Mouse (Mus musculus): ENCODE results near the gene Npr3. TPM values are rescaled to one million over a fixed set of nuclear protein-coding genes. Genes with fewer than 3 reads are reported as not detected.
"Not testable (repeated sequence)": the region's sequence is repeated elsewhere in the genome, so short reads cannot be mapped to it uniquely, and the experiment has no call there.

Npr3 gene
- total RNA-seq, 1 experiment from 2014 or later = not detected

DNA sequence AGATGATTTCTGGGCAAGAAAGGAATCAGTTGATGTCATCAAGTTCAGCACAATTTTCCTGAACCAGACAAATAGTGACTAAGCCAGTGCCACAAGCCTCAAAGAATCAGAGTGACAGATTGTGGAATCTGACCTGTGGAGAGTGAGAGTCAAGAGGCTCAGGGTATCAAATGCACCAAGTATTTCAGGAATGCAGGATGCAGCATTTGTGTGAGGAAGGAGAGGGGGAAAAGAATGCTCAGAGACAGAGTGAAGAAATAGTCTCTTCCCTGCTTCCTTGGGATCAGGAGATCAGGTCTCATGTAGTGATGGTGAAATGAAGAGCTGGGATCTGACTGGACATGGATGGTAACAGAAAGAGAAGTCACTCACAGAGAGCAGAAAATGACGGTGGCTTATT, 71.2 kb downstream of the Npr3 start:
- no peak for ATAC-seq (replicated peaks in 1 of 2; ENCODE audit: insufficient read depth in 1 of 2, low FRiP score in 2 of 2, low TSS enrichment in 1 of 2, low read depth in 1 of 2, poor library complexity in 2 of 2, severe bottlenecking in 2 of 2)

DNA sequence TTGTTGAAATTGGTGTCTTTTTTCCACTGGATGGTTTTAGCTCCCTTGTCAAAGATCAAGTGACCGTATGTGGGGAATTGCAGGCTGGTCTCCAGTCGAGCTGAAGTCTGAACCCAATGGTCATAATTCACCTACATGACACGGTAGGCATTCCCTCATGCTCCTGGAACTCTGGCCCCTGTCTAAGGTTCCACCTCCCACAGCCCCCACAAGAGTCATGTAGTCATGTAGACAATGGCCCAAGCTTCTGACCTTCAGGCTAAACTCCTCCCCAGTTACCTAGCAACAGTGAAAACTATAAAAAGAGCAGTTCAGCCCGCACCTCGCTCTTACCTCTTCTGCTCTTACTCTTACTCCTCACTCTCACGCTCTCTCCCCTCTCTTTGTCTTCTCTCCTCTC, 84.7 kb downstream of the Npr3 start:
- not testable (repeated sequence) for ATAC-seq (replicated peaks in 1 of 2; ENCODE audit: insufficient read depth in 1 of 2, low FRiP score in 2 of 2, low TSS enrichment in 1 of 2, low read depth in 1 of 2, poor library complexity in 2 of 2, severe bottlenecking in 2 of 2)

DNA sequence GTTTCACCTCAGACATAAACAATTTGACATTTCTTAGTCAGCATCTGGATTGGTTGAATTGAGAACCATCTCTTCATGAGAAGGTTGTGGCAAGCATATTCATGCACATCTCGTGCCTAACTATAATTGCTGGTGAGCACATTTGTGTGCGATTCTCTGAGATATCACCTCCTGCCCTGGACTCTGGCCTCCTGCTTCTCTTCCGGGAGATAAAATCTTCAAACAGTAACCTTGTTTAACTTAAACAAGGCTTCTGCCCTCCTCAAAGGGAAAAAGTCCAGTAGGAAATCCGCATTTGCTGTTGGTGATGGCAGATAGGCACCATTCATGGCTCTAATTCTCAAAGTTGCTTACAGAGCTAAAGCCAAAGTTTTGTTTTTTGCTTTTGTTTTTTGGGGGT, 91.5 kb downstream of the Npr3 start:
- ATAC-seq (replicated peaks in 1 of 2; ENCODE audit: insufficient read depth in 1 of 2, low FRiP score in 2 of 2, low TSS enrichment in 1 of 2, low read depth in 1 of 2, poor library complexity in 2 of 2, severe bottlenecking in 2 of 2) = no peak

DNA sequence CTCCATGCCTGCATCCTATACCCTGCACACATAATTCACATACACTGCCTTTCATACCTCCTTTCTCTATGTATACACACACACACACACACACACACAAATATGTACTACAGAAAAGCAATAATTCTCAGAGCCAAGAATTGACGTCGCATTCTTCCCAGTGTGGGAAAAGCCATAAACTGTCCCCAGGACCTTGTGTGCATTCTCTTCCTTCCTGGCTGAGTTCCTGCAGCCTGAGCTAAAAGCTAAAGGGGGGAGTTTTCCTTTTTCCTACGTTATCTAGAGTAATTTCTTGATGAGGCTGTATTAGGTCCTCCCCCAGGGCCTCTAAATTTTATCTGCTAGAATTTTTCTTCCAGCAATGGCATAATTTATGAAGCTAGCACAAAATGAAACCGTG, 103.5 kb downstream of the Npr3 start:
- no peak for ATAC-seq (replicated peaks in 1 of 2; ENCODE audit: insufficient read depth in 1 of 2, low FRiP score in 2 of 2, low TSS enrichment in 1 of 2, low read depth in 1 of 2, poor library complexity in 2 of 2, severe bottlenecking in 2 of 2)

DNA sequence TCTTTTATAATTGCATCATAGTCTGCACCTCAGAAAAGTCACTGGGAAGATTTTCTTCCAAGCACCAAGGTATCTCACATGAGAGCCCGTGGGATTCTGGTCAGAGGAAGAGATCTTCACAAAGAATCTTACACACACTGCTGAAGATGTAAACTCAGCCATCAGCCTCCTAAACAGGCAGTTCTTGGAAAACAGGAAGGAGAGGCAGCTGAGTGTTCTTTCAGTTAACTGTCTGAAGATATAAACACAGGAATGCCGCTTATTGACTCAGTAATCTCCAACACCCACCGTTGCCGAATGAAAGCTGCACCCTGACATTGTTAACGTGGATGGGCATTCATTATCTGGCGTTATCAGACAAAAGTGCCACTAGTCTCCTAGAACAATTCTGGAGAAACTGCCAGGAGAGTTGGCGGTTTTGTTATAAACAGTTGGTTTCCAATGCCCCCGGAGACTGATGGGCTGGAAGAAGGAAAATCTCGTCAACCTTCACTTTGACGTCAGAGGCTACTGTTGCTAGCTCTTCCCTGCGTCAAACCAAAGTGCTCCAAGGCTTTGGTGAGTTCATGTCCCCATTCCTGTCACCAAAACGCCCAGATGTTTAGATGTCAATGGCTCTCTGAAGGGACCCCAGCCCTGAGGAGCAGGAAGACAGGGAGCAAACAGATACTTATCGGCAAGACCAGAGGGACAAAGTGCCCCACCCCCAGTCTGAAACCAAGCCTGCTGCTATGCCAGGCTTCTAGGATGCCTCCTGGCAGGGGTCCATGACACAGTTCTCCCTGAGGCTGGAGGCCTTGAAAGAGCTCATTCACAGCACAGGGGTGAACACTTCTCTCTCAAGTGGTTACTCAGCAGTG, 105.0 kb downstream of the Npr3 start:
- no peak for ATAC-seq (replicated peaks in 1 of 2; ENCODE audit: insufficient read depth in 1 of 2, low FRiP score in 2 of 2, low TSS enrichment in 1 of 2, low read depth in 1 of 2, poor library complexity in 2 of 2, severe bottlenecking in 2 of 2)

DNA sequence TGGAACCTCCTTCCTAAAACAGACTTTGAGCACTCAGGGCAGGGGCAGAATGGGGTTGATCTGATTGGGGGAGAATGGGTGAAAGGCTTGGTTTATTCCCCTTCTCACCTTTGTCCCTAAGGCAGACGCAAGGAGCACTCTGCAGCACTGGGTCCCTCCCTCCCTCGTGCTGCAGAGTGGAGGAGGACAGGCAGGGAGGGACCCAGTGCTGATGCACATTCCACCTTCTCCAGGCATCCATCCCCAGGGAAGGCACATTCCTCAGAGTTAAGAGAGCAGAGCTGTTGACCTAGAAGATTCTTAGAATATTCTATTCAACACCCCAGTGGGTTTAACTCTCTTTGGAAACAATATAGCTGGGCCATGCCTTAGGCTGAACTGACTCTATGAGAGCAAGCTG, 112.5 kb downstream of the Npr3 start:
- ATAC-seq (replicated peaks in 1 of 2; ENCODE audit: insufficient read depth in 1 of 2, low FRiP score in 2 of 2, low TSS enrichment in 1 of 2, low read depth in 1 of 2, poor library complexity in 2 of 2, severe bottlenecking in 2 of 2) = no peak

Other genes starting within 250 kb of the Npr3 start
- gene Sub1, start 89.7 kb upstream of the Npr3 start, total RNA-seq (2017) = 558 and 576 TPM in 2 replicates
- 81.7 and 87.6 TPM in 2 replicates for gene Zfr, start 210.5 kb upstream of the Npr3 start, total RNA-seq (2017)